Mouse (Mus musculus) heart, adult 18-20 months (tissue): ENCODE results near the gene Atg4b. TPM values are rescaled to one million over a fixed set of nuclear protein-coding genes. Genes with fewer than 3 reads are reported as not detected.
"Not testable (repeated sequence)": the region's sequence is repeated elsewhere in the genome, so short reads cannot be mapped to it uniquely, and the experiment has no call there.

Experiments used
- DNase-seq, 2 experiments: peaks; one replicate each; pipeline ENCODE4 v3.0.0; 2021 to 2022; ENCODE audit warnings: mixed read lengths in 1 of 2
- total RNA-seq, 2 experiments: library from RNA; stranded (reverse); gene quantifications; 2 replicates each; pipeline ENCODE4 v1.2.3; 2021

The Atg4b gene
- total RNA-seq, 2 experiments from 2014 or later, result 36.2 to 40.6 TPM

- no peak for DNase-seq
These were observed 67.4 kb downstream of the Atg4b start for GRCm38 (mm10) chr1:93818722-93819121.

DNA sequence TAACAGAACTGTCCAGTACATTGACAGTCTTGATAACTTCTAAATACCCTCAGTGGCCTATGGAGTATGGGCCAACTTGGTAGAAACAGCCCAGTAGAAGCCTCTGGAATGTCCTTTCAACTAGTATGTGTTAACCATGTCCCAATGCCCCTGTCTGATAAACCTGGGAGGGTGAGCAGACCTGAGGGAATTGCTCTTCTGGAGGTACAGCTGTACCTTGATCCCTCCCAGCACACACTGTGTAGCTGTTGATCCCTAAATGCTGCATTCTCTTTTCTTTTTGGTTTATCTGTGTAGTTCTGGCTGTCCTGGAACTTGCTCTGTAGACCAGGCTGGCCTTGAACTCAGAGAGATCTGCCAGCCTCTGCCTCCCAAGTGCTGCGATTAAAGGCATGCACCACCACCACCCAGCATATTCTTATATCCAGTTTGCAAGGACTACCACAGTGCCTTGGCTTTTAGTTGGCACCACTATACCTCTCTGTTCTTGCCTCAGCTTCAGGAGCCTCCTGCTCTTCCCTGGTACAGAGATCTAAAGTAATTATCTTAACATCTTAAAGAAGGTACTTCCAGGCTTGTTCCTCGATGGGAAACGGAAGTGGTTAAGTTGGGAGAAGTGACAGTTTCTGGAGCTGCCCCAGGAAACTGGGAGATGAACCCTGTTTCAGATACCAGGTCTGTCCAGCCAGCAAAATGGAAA is 72.6 kb downstream of the Atg4b start:
- DNase-seq, result no peak

DNA sequence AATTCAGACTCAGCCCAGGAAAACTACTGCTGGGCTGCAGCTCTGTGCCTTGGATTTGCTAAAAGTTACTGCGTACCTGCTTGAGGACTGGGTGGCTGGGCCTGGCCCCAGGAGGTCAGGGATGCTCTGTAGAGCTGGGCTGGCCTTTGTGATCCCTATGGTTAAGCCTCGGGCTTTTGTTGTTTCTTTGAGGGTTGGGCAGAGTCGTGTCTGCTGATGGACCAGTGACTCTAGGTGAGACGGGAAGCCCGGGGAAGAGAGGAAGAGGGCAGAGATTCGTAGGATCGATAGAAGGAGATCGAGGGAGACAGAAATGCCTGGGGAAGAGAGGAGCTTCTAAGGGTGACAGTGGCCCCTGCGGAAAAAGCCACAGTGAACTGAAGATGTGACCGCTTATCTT is 73.3 kb downstream of the Atg4b start, which contains the start of gene D2hgdh:
Gene D2hgdh, plus strand, starts transcription at position 301 of the 400 bp plus-strand sequence.
- DNase-seq, result peak in 1 of 2 experiments; percentile 41

DNA sequence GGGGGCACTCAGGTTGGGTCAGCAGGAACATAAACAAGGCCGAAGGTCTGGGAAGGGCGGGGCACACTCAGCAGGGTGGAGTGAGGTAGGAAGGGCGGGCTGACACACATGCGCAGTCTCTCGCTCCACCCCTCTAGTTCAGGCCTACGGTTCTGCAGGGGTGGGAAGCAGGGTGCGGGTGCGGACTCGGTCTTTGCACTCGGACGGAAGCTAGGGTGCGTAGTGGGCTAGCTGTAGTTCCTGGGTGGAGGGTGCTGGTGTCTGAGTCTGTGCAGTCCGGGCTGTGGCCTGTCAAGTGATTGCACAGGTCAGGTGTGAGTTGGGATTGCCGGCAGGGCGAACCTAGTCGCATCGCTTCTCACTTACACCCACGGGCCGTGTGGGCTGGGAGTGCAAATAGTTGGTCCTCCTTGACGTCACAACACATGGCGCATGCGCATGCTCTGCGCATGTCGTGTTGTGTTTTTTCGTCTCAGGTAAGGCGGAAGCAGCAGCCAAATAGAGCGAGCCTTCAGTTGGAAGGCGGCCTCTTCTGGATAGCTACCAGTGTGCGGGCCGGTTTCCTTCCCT is 73.9 kb downstream of the Atg4b start:
- DNase-seq, result peak; percentile 96 to 97

GRCm38 (mm10) chr1:93825771-93826539 is 74.7 kb downstream of the Atg4b start:
- no peak for DNase-seq

- DNase-seq, result no peak
These were observed 75.2 kb downstream of the Atg4b start for GRCm38 (mm10) chr1:93826540-93826835.

DNA sequence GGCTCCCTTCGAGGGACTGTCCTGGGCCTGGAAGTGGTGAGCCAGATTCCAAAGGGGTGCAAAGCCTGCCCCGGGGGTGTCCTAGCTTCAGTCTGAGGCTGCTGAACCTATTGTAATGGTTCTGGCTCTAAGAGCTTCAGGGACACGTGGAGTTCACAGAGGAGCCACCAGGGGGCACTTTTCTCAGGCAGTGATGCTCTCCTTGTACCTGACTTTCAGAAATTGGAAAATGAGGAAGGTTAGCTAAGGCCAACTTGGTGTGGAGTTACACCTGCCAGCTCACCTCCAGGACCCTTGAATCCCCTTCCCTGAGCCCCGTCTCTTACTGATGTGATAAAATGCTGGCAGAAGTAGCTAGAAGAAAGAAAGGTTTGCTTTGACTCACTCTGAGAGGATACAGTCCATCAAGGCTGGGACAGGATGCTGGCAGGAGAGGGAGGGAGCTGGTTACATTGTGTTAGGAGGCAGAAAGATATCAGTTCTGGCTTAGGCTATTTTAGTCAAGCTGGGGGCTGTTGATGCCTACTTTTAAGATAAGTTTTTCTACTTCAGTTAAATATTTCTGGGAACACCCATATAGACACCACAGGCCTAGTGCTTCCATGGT is 81.6 kb downstream of the Atg4b start:
- not testable (repeated sequence) for DNase-seq

DNA sequence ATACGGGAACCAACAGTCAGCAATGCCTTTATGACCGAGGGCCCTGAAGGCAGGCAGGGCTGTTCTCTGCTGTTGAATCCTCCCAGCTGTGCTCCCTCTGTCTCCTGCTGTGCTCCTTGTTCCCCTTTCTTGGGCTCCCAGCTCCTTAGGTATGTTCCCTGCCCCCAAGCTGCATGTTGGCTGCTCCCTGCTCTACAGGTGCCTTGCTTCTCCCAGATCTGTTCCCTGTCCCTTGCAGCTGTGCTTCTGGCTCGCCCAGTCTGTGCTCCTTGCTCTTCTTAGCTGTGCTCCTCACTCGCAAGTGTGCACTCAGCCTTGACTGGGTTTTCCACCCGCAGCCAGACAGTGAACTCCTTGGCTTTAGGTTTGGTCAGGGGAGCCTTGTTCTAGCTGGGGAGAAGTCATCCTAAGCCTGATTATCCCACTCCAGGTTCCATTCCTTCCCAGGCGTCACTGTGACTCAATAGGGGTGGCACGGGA is 83.4 kb downstream of the Atg4b start:
- no peak for DNase-seq

GRCm38 (mm10) chr1:93835211-93835610 is 83.9 kb downstream of the Atg4b start:
- DNase-seq, result no peak

DNA sequence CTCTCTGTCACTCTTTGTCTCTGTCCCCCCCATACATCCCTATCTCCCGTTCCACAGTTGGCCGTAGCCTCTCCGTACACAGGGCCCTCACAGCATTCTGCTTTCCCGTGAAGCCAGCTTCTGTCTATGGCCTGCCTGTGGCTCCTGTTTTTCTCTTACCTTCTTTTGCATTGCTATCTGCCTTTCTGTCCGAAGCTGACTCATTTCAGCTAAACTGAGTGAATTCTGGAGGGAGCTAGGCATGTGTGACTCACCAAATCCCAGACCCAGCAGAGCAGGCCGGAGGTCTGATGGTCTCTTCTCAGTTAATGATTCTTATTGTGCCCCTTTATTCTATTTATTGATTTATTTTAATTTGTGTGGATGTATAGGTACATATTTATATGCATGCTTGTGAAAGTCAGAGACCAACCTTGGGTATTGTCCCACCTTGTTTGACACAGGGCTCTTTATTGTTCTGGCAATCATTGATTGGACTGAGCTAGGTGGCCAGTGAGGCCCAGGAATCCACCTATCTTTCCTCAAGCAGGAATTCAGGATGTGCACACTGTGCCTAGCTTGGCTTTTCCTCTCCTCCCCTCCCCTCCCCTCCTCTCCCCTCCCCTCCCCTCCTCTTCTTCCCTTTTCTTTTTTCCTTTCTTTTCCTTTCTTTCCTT is 84.7 kb downstream of the Atg4b start:
- no peak for DNase-seq

DNA sequence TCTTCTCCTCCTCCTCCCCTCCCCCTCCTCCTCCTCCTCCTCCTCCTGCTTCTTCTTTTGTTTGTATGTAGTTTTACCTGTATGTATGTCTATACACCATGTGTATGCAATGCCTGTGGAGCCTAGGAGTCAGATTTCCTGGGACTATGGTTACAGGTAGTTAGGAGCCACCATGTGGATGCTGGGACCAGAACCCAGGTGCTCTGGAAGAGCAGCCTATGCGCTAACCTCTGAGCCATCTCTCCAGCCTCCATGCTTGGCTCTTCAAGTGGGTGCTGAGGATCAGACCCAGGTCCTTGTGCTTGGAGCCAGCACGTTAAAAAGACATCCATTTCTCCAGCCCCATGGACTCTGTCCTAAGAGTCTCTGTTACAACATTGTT is 85.2 kb downstream of the Atg4b start:
- no peak for DNase-seq

GRCm38 (mm10) chr1:93837335-93837734 is 86.0 kb downstream of the Atg4b start:
- no peak for DNase-seq

GRCm38 (mm10) chr1:93838569-93838968 is 87.3 kb downstream of the Atg4b start:
- DNase-seq, result not testable (repeated sequence)

Other genes starting within 250 kb of the Atg4b start
- gene Farp2, start 239.4 kb upstream of the Atg4b start, total RNA-seq, result 10 to 100 TPM; 21.5 to 22.0 TPM
- gene Stk25, start 92.8 kb upstream of the Atg4b start, total RNA-seq, result 10 to 100 TPM; 83.8 to 86.6 TPM
- 1 to 10 TPM; 3.3 to 4.3 TPM for gene Bok, start 65.8 kb upstream of the Atg4b start, total RNA-seq
- 10 to 100 TPM; 82.6 to 82.8 TPM for gene Thap4, start 3.4 kb downstream of the Atg4b start, total RNA-seq
- gene Dtymk, start 50.4 kb downstream of the Atg4b start, total RNA-seq, result 10 to 100 TPM; 20.3 to 22.7 TPM
- gene Ing5, start 52.5 kb downstream of the Atg4b start, total RNA-seq, result 10 to 100 TPM; 10.9 to 13.4 TPM
- gene D2hgdh, start 73.4 kb downstream of the Atg4b start, total RNA-seq, result 10 to 100 TPM; 42.3 to 50.3 TPM
- gene Gal3st2, start 109.8 kb downstream of the Atg4b start, total RNA-seq, result under 1 TPM in 1 of 2 experiments, not detected in 1; 0.54 TPM
- under 1 TPM; 0.67 to 0.69 TPM for gene Gal3st2b, start 166.8 kb downstream of the Atg4b start, total RNA-seq
- gene Gal3st2c, start 239.0 kb downstream of the Atg4b start, total RNA-seq, result 1 to 10 TPM; 1.1 TPM